Mouse (Mus musculus) C2C12 (cell line): Measurements from ENCODE around the gene Cdc14a. TPM values are rescaled to one million over a fixed set of nuclear protein-coding genes. Genes with fewer than 3 reads are reported as not detected.

Experiments used
- H3K27me3 ChIP-seq: one replicate; pipeline ENCODE4 v1.6.1; 2011; ENCODE audit not compliant: control insufficient read depth, insufficient read depth, insufficient read length
- H3K36me3 ChIP-seq: one replicate; pipeline ENCODE4 v1.6.1; 2011; ENCODE audit not compliant: control insufficient read depth, insufficient read depth
- H3K4me3 ChIP-seq: one replicate; pipeline ENCODE4 v1.5.1; 2011; ENCODE audit warnings: mild to moderate bottlenecking, control low read depth; ENCODE audit not compliant: poor library complexity, insufficient read depth, severe bottlenecking
- H3K79me2 ChIP-seq: one replicate; pipeline ENCODE4 v1.6.1; 2011; ENCODE audit not compliant: control insufficient read depth, insufficient read depth
- H3K79me3 ChIP-seq: one replicate; pipeline ENCODE4 v1.6.1; 2011; ENCODE audit warnings: low read depth, control low read depth
- H3ac ChIP-seq: one replicate; pipeline ENCODE3; 2011; ENCODE audit warnings: low read depth; ENCODE audit not compliant: control insufficient read depth, insufficient read length
- CEBPB ChIP-seq: IDR thresholded peaks from one replicate; pipeline ENCODE4 v1.6.1; 2011; ENCODE audit warnings: low read depth, mild to moderate bottlenecking, control low read depth, moderate library complexity
- CTCF ChIP-seq: IDR thresholded peaks from one replicate; pipeline ENCODE4 v1.5.1; 2011; ENCODE audit not compliant: control insufficient read depth, insufficient read depth, insufficient read length
- FOSL1 ChIP-seq: IDR thresholded peaks from one replicate; pipeline ENCODE4 v1.8.0; 2011; ENCODE audit warnings: mild to moderate bottlenecking, low read length; ENCODE audit not compliant: poor library complexity, insufficient read depth, severe bottlenecking
- MAX ChIP-seq: IDR thresholded peaks from one replicate; pipeline ENCODE4 v1.6.1; 2011; ENCODE audit warnings: mild to moderate bottlenecking, control low read depth
- MYOD1 ChIP-seq: IDR thresholded peaks from one replicate; pipeline ENCODE4 v1.6.1; 2011; ENCODE audit warnings: low read depth; ENCODE audit not compliant: control insufficient read depth, insufficient read length
- MYOG ChIP-seq: IDR thresholded peaks from one replicate; pipeline ENCODE4 v1.6.1; 2011; ENCODE audit not compliant: control insufficient read depth, insufficient read length; ENCODE audit errors: extremely low read depth
- USF1 ChIP-seq: IDR thresholded peaks from one replicate; pipeline ENCODE4 v1.6.1; 2011; ENCODE audit warnings: low read depth, mild to moderate bottlenecking, control low read depth, moderate library complexity
- polyA plus RNA-seq: library from polyadenylated mRNA; unstranded; fragments of >200 nt; fragmentation: generic; extraction: Trizol; gene quantifications from one replicate; pipeline ENCODE4 v1.2.1, GENCODE M21; 2012; ENCODE audit warnings: missing spikeins

Cdc14a gene
- polyA plus RNA-seq, 1 experiment: 1.1 TPM

GRCm38 (mm10) chr3:116422074-116422473 is 1.8 kb downstream of the Cdc14a start:
- H3K27me3 ChIP-seq: no peaks in the 10 kb centered on the region
- peaks cover 6% of the 10 kb centered on the region for H3K36me3 ChIP-seq
- no peak overlapping the region for H3ac ChIP-seq
- no peaks in the 10 kb centered on the region for H3K79me2 ChIP-seq
- H3K4me3 ChIP-seq: no peak overlapping the region
- H3K79me3 ChIP-seq: no peaks in the 10 kb centered on the region
- TF ChIP-seq CEBPB: no peak
- TF ChIP-seq MAX: no peak
- no peak for TF ChIP-seq CTCF
- TF ChIP-seq FOSL1: no peak
- no peak for TF ChIP-seq USF1
- TF ChIP-seq MYOD1: no peak
- no peak for TF ChIP-seq MYOG

- H3ac ChIP-seq: no peak overlapping the region
- H3K36me3 ChIP-seq: peaks cover 6% of the 10 kb centered on the region
- H3K79me2 ChIP-seq: no peaks in the 10 kb centered on the region
- H3K27me3 ChIP-seq: no peaks in the 10 kb centered on the region
- no peaks in the 10 kb centered on the region for H3K79me3 ChIP-seq
- no peak overlapping the region for H3K4me3 ChIP-seq
- TF ChIP-seq MYOG (no peak), MAX (no peak), FOSL1 (no peak), CEBPB (no peak), CTCF (no peak), USF1 (no peak), MYOD1 (no peak)
These were observed 2.7 kb downstream of the Cdc14a start for GRCm38 (mm10) chr3:116421121-116421520.

GRCm38 (mm10) chr3:116419791-116420190 is 4.0 kb downstream of the Cdc14a start:
- peaks cover 6% of the 10 kb centered on the region for H3K36me3 ChIP-seq
- H3K4me3 ChIP-seq: no peak overlapping the region
- no peaks in the 10 kb centered on the region for H3K27me3 ChIP-seq
- no peaks in the 10 kb centered on the region for H3K79me2 ChIP-seq
- no peaks in the 10 kb centered on the region for H3K79me3 ChIP-seq
- TF ChIP-seq CTCF (no peak), MYOG (no peak), CEBPB (no peak), MYOD1 (no peak), MAX (no peak), FOSL1 (no peak), USF1 (no peak)
- H3ac ChIP-seq: no peak overlapping the region

- peaks cover 7% of the 10 kb centered on the region for H3K79me2 ChIP-seq
- H3K79me3 ChIP-seq: no peaks in the 10 kb centered on the region
- no peak for TF ChIP-seq MYOD1
- no peak for TF ChIP-seq MAX
- no peak for TF ChIP-seq USF1
- no peak for TF ChIP-seq FOSL1
- no peak for TF ChIP-seq CEBPB
- TF ChIP-seq MYOG: no peak
- no peak for TF ChIP-seq CTCF
- no peaks in the 10 kb centered on the region for H3K27me3 ChIP-seq
- H3K4me3 ChIP-seq: no peak overlapping the region
- no peak overlapping the region for H3ac ChIP-seq
- peaks cover 6% of the 10 kb centered on the region for H3K36me3 ChIP-seq
These were observed 9.4 kb downstream of the Cdc14a start for GRCm38 (mm10) chr3:116414451-116414860.

- Histone ChIP-seq H3K36me3 (peaks cover 6% of the 10 kb centered on the region), H3K79me2 (peaks cover 7% of the 10 kb centered on the region), H3K4me3 (no peak overlapping the region), H3K27me3 (no peaks in the 10 kb centered on the region), H3ac (no peak overlapping the region), H3K79me3 (no peaks in the 10 kb centered on the region)
- no peak for TF ChIP-seq MAX
- no peak for TF ChIP-seq CEBPB
- TF ChIP-seq CTCF: no peak
- TF ChIP-seq MYOD1: no peak
- no peak for TF ChIP-seq FOSL1
These were observed 10.7 kb downstream of the Cdc14a start for GRCm38 (mm10) chr3:116412954-116413724.

GRCm38 (mm10) chr3:116410051-116410450 is 13.8 kb downstream of the Cdc14a start:
- no peaks in the 10 kb centered on the region for H3K36me3 ChIP-seq
- H3K79me2 ChIP-seq: peaks cover 12% of the 10 kb centered on the region
- H3K79me3 ChIP-seq: no peaks in the 10 kb centered on the region
- no peaks in the 10 kb centered on the region for H3K27me3 ChIP-seq
- H3ac ChIP-seq: no peak overlapping the region
- no peak overlapping the region for H3K4me3 ChIP-seq
- TF ChIP-seq MYOD1 (no peak), USF1 (no peak), MYOG (no peak), CTCF (no peak), CEBPB (no peak), FOSL1 (no peak), MAX (no peak)
